Mouse (Mus musculus) CH12.LX (cell line): ENCODE results near the gene Cdk9. TPM values are rescaled to one million over a fixed set of nuclear protein-coding genes. Genes with fewer than 3 reads are reported as not detected.

Source experiments
- DNase-seq: peaks from one replicate; pipeline ENCODE4 v3.0.0-alpha.2; 2013; ENCODE audit errors: extremely low read depth
- H3K27ac ChIP-seq: 2 replicates; pipeline ENCODE4 v1.5.1; 2012; ENCODE audit warnings: low read depth, mild to moderate bottlenecking, control low read depth, moderate library complexity; ENCODE audit not compliant: insufficient read depth
- H3K27me3 ChIP-seq: replicated peaks from 2 replicates; pipeline ENCODE3; 2012; ENCODE audit warnings: inconsistent platforms
- H3K36me3 ChIP-seq, 2 experiments: replicated peaks in 1 of 2; 2 replicates each; pipeline versions ENCODE3 to v1.6.1; 2012; ENCODE audit warnings: inconsistent platforms in 1 of 2, low read length in 1 of 2, mild to moderate bottlenecking in 1 of 2, mixed read lengths in 1 of 2, moderate library complexity in 1 of 2; ENCODE audit not compliant: control insufficient read depth in 1 of 2, insufficient read depth in 1 of 2
- H3K4me1 ChIP-seq, 2 experiments: 2 replicates each; pipeline ENCODE4 v1.6.1; 2012; ENCODE audit warnings: inconsistent platforms in 1 of 2, moderate library complexity in 1 of 2; ENCODE audit not compliant: insufficient read depth in 2 of 2, control insufficient read depth in 1 of 2
- H3K4me2 ChIP-seq: 2 replicates; pipeline ENCODE4 v1.6.1; 2012; ENCODE audit warnings: low read depth, mild to moderate bottlenecking, control low read depth; ENCODE audit not compliant: poor library complexity, insufficient read depth, severe bottlenecking
- H3K4me3 ChIP-seq, 3 experiments: fragments of 150-350 bp in 1 of 3; sonication (generic) in 1 of 3; replicated peaks in 1 of 3; 2 replicates each; pipeline versions ENCODE3 to v1.5.1; 2011 to 2012; ENCODE audit warnings: low read depth in 2 of 3, low read length in 2 of 3, mild to moderate bottlenecking in 2 of 3, moderate library complexity in 2 of 3, control low read depth in 1 of 3, improper control_type of control experiment in 1 of 3, inconsistent platforms in 1 of 3, mixed read lengths in 1 of 3; ENCODE audit not compliant: poor library complexity in 1 of 3
- H3K79me2 ChIP-seq: replicated peaks from 2 replicates; pipeline ENCODE4 v1.6.1; 2012; ENCODE audit warnings: mild to moderate bottlenecking, moderate library complexity; ENCODE audit not compliant: control insufficient read depth, poor library complexity, insufficient read depth, severe bottlenecking; ENCODE audit errors: extremely low read depth
- H3K9ac ChIP-seq: 2 replicates; pipeline ENCODE4 v1.6.1; 2012; ENCODE audit warnings: low read depth, mild to moderate bottlenecking, control low read depth, moderate library complexity; ENCODE audit not compliant: insufficient read depth
- H3K9me3 ChIP-seq: replicated peaks from 2 replicates; pipeline ENCODE3; 2012; ENCODE audit warnings: low read length, inconsistent platforms, mixed read lengths
- CHD1 ChIP-seq: IDR thresholded peaks from 2 replicates; pipeline ENCODE4 v1.6.1; 2012; ENCODE audit warnings: low read depth, low read length, improper control_type of control experiment, inconsistent platforms
- CHD2 ChIP-seq: IDR thresholded peaks from 2 replicates; pipeline ENCODE4 v1.6.1; 2011; ENCODE audit warnings: low read length, improper control_type of control experiment
- CTCF ChIP-seq, 2 experiments: IDR thresholded peaks in 1 of 2; conservative IDR thresholded peaks in 1 of 2; 2 replicates each; pipeline ENCODE4 v1.5.1; 2011 to 2012; ENCODE audit warnings: low read depth in 2 of 2, low read length in 2 of 2, improper control_type of control experiment in 1 of 2, inconsistent platforms in 1 of 2, mild to moderate bottlenecking in 1 of 2, moderate library complexity in 1 of 2
- ELF1 ChIP-seq: IDR thresholded peaks from 2 replicates; pipeline ENCODE4 v1.6.1; 2014; ENCODE audit warnings: low read depth, mild to moderate bottlenecking, inconsistent platforms, low read length, improper control_type of control experiment
- EP300 ChIP-seq: IDR thresholded peaks from 2 replicates; pipeline ENCODE4 v1.6.1; 2011; ENCODE audit warnings: low read length, improper control_type of control experiment
- ETS1 ChIP-seq: conservative IDR thresholded peaks from 2 replicates; pipeline ENCODE4 v1.6.1; 2012; ENCODE audit warnings: low read depth, mild to moderate bottlenecking, inconsistent platforms, low read length, improper control_type of control experiment, moderate library complexity
- IRF4 ChIP-seq: IDR thresholded peaks from 2 replicates; pipeline ENCODE4 v1.6.1; 2014; ENCODE audit warnings: low read depth, mild to moderate bottlenecking, inconsistent platforms, low read length, improper control_type of control experiment
- JUN ChIP-seq: IDR thresholded peaks from 2 replicates; pipeline ENCODE4 v1.6.1; 2011; ENCODE audit warnings: low read depth, mild to moderate bottlenecking, low read length, improper control_type of control experiment, moderate library complexity; ENCODE audit not compliant: insufficient read depth
- KAT2A ChIP-seq: IDR thresholded peaks from 2 replicates; pipeline ENCODE4 v1.6.1; 2012; ENCODE audit warnings: low read length, improper control_type of control experiment, inconsistent platforms; ENCODE audit not compliant: insufficient replicate concordance
- MAZ ChIP-seq: IDR thresholded peaks from 2 replicates; pipeline ENCODE4 v1.6.1; 2012; ENCODE audit warnings: low read depth, mild to moderate bottlenecking, inconsistent platforms, low read length, improper control_type of control experiment, moderate library complexity
- MEF2A ChIP-seq: IDR thresholded peaks from 2 replicates; pipeline ENCODE4 v1.6.1; 2014; ENCODE audit warnings: low read depth, mild to moderate bottlenecking, inconsistent platforms, low read length, improper control_type of control experiment, borderline replicate concordance
- POLR2A ChIP-seq: IDR thresholded peaks from 2 replicates; pipeline ENCODE4 v1.6.1; 2011; ENCODE audit warnings: low read depth, mild to moderate bottlenecking, improper control_type of control experiment, low read length
- POLR2AphosphoS2 ChIP-seq: IDR thresholded peaks from 2 replicates; pipeline ENCODE4 v1.6.1; 2011; ENCODE audit warnings: low read depth, low read length, improper control_type of control experiment
- RCOR1 ChIP-seq: conservative IDR thresholded peaks from 2 replicates; pipeline ENCODE4 v1.6.1; 2012; ENCODE audit warnings: low read depth, mild to moderate bottlenecking, inconsistent platforms, low read length, improper control_type of control experiment
- SIN3A ChIP-seq: IDR thresholded peaks from 2 replicates; pipeline ENCODE4 v1.6.1; 2012; ENCODE audit warnings: low read length, improper control_type of control experiment, inconsistent platforms
- SMC3 ChIP-seq: IDR thresholded peaks from 2 replicates; pipeline ENCODE4 v1.6.1; 2011; ENCODE audit warnings: low read depth, low read length, improper control_type of control experiment
- TBP ChIP-seq: conservative IDR thresholded peaks from 2 replicates; pipeline ENCODE4 v1.6.1; 2011; ENCODE audit warnings: low read depth, low read length, improper control_type of control experiment
- UBTF ChIP-seq: IDR thresholded peaks from 2 replicates; pipeline ENCODE4 v1.6.1; 2012; ENCODE audit warnings: low read depth, mild to moderate bottlenecking, inconsistent platforms, low read length, improper control_type of control experiment, moderate library complexity
- USF1 ChIP-seq: IDR thresholded peaks from 2 replicates; pipeline ENCODE4 v1.6.1; 2014; ENCODE audit warnings: low read depth, mild to moderate bottlenecking, inconsistent platforms, low read length, improper control_type of control experiment
- USF2 ChIP-seq: conservative IDR thresholded peaks from 2 replicates; pipeline ENCODE4 v1.6.1; 2011; ENCODE audit warnings: low read depth, low read length, improper control_type of control experiment
- ZC3H11A ChIP-seq: IDR thresholded peaks from 2 replicates; pipeline ENCODE4 v1.6.1; 2012; ENCODE audit warnings: low read depth, mild to moderate bottlenecking, inconsistent platforms, low read length, improper control_type of control experiment
- dilution Hi-C: fragments of 300-500 bp; cut with MboI; formaldehyde crosslinking; loops from 2 replicates; pipeline ENCODE4 v1.14.3; 2020; ENCODE audit warnings: low sequenced_read_pairs; ENCODE audit not compliant: extremely low pct_unique_long_range_greater_than_20kb, extremely low pct_ligation_motif_present
- in situ Hi-C: fragments of 300-500 bp; cut with MboI; formaldehyde crosslinking; loops from 3 replicates; pipeline ENCODE4 v1.14.3; 2019; ENCODE audit warnings: low sequenced_read_pairs, low pct_ligation_motif_present, low pct_unique_long_range_greater_than_20kb, mixed read lengths
- polyA plus RNA-seq: library from polyadenylated mRNA; unstranded; fragments of >175 nt; gene quantifications from 2 replicates; pipeline ENCODE4 v1.2.1, GENCODE M21; 2012; ENCODE audit warnings: low read depth; ENCODE audit not compliant: insufficient read length
- total RNA-seq, 2 experiments: library from RNA; depleted of rRNA; stranded (reverse); fragments of 300-350 nt in 1 of 2; fragments of >200 nt in 1 of 2; gene quantifications; 2 replicates each; pipeline ENCODE4 v1.2.3; 2012 to 2014

Gene Cdk9
- total and polyA plus RNA-seq, 3 experiments, result 41.7 to 136 (median 73.7) TPM

- dilution Hi-C loops, result no loop called here
- no peak overlapping the region for H3K27ac ChIP-seq
- no peak overlapping the region for H3K9ac ChIP-seq
- H3K9me3 ChIP-seq, result no peaks in the 10 kb centered on the region
- H3K79me2 ChIP-seq, result no peaks in the 10 kb centered on the region
- H3K4me3 ChIP-seq, result no peak overlapping the region
- H3K36me3 ChIP-seq, result peaks cover 63 to 84% of the 10 kb centered on the region in 2 experiments
- peaks cover 0 to 17% of the 10 kb centered on the region in 2 experiments; a peak in 1 of 4 replicates for H3K4me1 ChIP-seq
- no peaks in the 10 kb centered on the region for H3K27me3 ChIP-seq
- TF ChIP-seq IRF4, result no peak
- TF ChIP-seq SMC3, result no peak
- no peak for TF ChIP-seq USF1
- no peak for TF ChIP-seq MAZ
- TF ChIP-seq SIN3A, result no peak
- TF ChIP-seq EP300, result no peak
- no peak for TF ChIP-seq KAT2A
- no peak for TF ChIP-seq USF2
- TF ChIP-seq MEF2A, result no peak
- TF ChIP-seq ELF1, result no peak
- TF ChIP-seq CTCF (conservative IDR thresholded peaks at IDR 0.05 in 1 of 2, IDR thresholded peaks at IDR 0.05 in 1 of 2; ENCODE audit: low read depth in 2 of 2, low read length in 2 of 2), result no peak
- no peak for TF ChIP-seq POLR2A
- no peak for TF ChIP-seq ETS1
- TF ChIP-seq CHD1, result no peak
- no peak for TF ChIP-seq POLR2AphosphoS2
- TF ChIP-seq UBTF, result no peak
- TF ChIP-seq JUN, result no peak
- TF ChIP-seq CHD2, result no peak
- no peak for TF ChIP-seq TBP
- TF ChIP-seq, all 38 proteins: peak for 0
- in situ Hi-C loops, result no loop called here
- no peak for DNase-seq
- H3K4me2 ChIP-seq, result no peak overlapping the region
These were observed 38.8 kb upstream of the Cdk9 start for GRCm38 (mm10) chr2:32751665-32752033.

GRCm38 (mm10) chr2:32750887-32751664 is 38.2 kb upstream of the Cdk9 start:
- TF ChIP-seq MAZ, result no peak
- no peak for TF ChIP-seq UBTF
- TF ChIP-seq POLR2AphosphoS2, result no peak
- TF ChIP-seq ZC3H11A, result no peak
- TF ChIP-seq KAT2A, result no peak
- no peak for TF ChIP-seq RCOR1
- TF ChIP-seq CHD2, result no peak
- no peak overlapping the region for H3K9ac ChIP-seq
- H3K36me3 ChIP-seq, result peaks cover 69 to 89% of the 10 kb centered on the region in 2 experiments
- peaks cover 0 to 17% of the 10 kb centered on the region in 2 experiments; a peak in 1 of 4 replicates for H3K4me1 ChIP-seq
- no peaks in the 10 kb centered on the region for H3K9me3 ChIP-seq
- H3K4me2 ChIP-seq, result no peak overlapping the region
- no peak overlapping the region for H3K4me3 ChIP-seq
- in situ Hi-C loops (no loop called here), dilution Hi-C loops (no loop called here)
- no peak overlapping the region for H3K27ac ChIP-seq
- DNase-seq, result no peak
- H3K27me3 ChIP-seq, result no peaks in the 10 kb centered on the region
- H3K79me2 ChIP-seq, result no peaks in the 10 kb centered on the region
